Mouse (Mus musculus): ENCODE results near the gene Slc22a3. TPM values are rescaled to one million over a fixed set of nuclear protein-coding genes. Genes with fewer than 3 reads are reported as not detected.

The Slc22a3 gene
- polyA plus RNA-seq, 1 experiment from 2014 or later, result 0.59 TPM

- no peaks in the 10 kb centered on the region for H3K9me3 ChIP-seq
- H3K4me1 ChIP-seq, result peaks cover 11% of the 10 kb centered on the region
- peak overlapping the region; percentile 40 for H3K4me3 ChIP-seq
- H3K9ac ChIP-seq, result peak overlapping the region; percentile 49; the same call in 1 of the 2 replicates
- no peak overlapping the region for H3K27ac ChIP-seq
- peak overlapping the region; percentile 73 for H3K4me2 ChIP-seq
- peaks cover 74% of the 10 kb centered on the region for H3K27me3 ChIP-seq
- 1% methylated on average over 62 of the region's 65 CpGs for WGBS
- H3K36me3 ChIP-seq, result no peaks in the 10 kb centered on the region
- ATAC-seq (ENCODE audit: insufficient number of reproducible peaks, insufficient read depth, low FRiP score, low TSS enrichment, low read depth), result no peak; the same call in 1 of the 2 replicates
Observed at GRCm38 (mm10) chr17:12506903-12507563, 471 bp downstream of the Slc22a3 start.

- Histone ChIP-seq H3K9ac (no peak overlapping the region), H3K9me3 (0 out of 2 replicates have a peak, but pooled peaks cover 7% of the 10 kb centered on the region), H3K4me2 (no peak overlapping the region), H3K36me3 (no peaks in the 10 kb centered on the region), H3K27me3 (peaks cover 73% of the 10 kb centered on the region), H3K27ac (no peak overlapping the region), H3K4me1 (peaks cover 11% of the 10 kb centered on the region), H3K4me3 (no peak overlapping the region)
- ATAC-seq (ENCODE audit: insufficient number of reproducible peaks, insufficient read depth, low FRiP score, low TSS enrichment, low read depth), result no peak
- WGBS, result 73% methylated on average over 6 of the region's 6 CpGs
Observed at GRCm38 (mm10) chr17:12505708-12506107, 1.8 kb downstream of the Slc22a3 start.

DNA sequence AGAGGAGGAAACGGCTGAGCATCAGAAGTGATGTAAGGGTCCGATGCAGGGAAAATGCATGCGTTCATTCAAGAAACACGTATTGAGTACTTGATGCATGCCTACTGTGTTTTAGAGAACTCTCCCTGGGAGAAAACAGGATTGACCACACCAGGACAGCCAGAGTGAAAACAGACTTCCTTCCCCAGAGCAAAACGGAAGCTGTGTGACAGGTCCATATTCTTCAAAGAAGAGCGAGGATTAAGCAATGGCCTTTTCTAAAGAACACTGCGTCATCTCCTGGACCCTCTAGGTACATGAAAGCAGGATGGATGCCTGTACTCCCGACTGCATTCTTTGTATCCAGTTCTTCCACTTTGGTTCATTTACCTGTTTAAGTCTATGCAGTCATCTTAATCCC, 8.1 kb downstream of the Slc22a3 start:
- H3K9me3 ChIP-seq, result 0 out of 2 replicates have a peak, but pooled peaks cover 8% of the 10 kb centered on the region
- no peak overlapping the region for H3K27ac ChIP-seq
- ATAC-seq (ENCODE audit: insufficient number of reproducible peaks, insufficient read depth, low FRiP score, low TSS enrichment, low read depth), result no peak
- peaks cover 17% of the 10 kb centered on the region for H3K27me3 ChIP-seq
- no peak overlapping the region for H3K9ac ChIP-seq
- H3K4me1 ChIP-seq, result no peaks in the 10 kb centered on the region
- H3K36me3 ChIP-seq, result no peaks in the 10 kb centered on the region
- WGBS, result 83% methylated on average over 8 of the region's 8 CpGs
- H3K4me3 ChIP-seq, result no peak overlapping the region
- no peak overlapping the region for H3K4me2 ChIP-seq

DNA sequence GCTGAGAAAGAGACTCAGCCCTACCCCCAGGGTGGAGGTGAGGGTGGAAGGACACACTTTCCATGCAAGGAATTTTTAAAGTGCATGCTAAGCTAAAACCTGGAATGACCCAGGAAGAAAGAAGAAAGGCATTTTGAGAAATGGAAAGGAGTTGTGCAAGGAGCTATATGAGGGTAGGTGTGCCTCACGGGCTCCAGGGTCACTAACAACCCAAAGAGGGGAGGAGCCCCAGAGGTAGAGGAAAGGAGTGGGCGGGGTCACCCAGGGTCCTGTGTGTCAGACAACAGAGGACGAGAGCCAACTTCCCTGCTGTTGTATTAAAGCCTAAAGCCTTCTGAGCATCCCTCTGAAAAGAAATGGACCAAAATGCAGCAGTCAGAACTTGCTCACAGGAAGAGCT, 11.9 kb downstream of the Slc22a3 start:
- Histone ChIP-seq H3K27me3 (peaks cover 6% of the 10 kb centered on the region), H3K9ac (no peak overlapping the region), H3K36me3 (no peaks in the 10 kb centered on the region), H3K4me3 (no peak overlapping the region), H3K4me2 (no peak overlapping the region), H3K4me1 (no peaks in the 10 kb centered on the region), H3K9me3 (no peaks in the 10 kb centered on the region), H3K27ac (no peak overlapping the region)
- ATAC-seq (ENCODE audit: insufficient number of reproducible peaks, insufficient read depth, low FRiP score, low TSS enrichment, low read depth), result no peak
- 46% methylated on average over 3 of the region's 3 CpGs for WGBS

DNA sequence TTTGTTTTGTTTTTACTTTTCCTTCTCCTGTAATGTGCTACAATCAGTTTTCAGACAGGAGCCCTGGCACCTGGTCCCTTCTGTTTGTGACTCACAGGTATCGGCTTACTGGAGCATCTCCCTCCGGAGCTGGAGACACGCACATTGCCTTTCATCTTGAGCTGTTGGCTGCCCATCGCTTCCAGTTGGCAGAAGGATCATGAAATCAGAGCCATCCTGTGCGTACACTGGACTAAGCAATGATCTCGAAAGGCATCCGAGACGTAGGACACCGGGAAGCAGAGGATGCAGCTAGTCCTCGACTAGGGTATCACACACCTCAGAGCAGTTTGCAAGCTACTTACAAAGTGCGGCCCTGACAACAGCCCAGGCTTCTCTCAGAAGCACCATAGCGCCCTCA, 15.9 kb downstream of the Slc22a3 start:
- H3K36me3 ChIP-seq, result no peaks in the 10 kb centered on the region
- no peak overlapping the region for H3K9ac ChIP-seq
- H3K4me1 ChIP-seq, result no peaks in the 10 kb centered on the region
- H3K27me3 ChIP-seq, result peaks cover 9% of the 10 kb centered on the region
- H3K27ac ChIP-seq, result no peak overlapping the region
- no peak overlapping the region for H3K4me2 ChIP-seq
- no peak overlapping the region for H3K4me3 ChIP-seq
- H3K9me3 ChIP-seq, result no peaks in the 10 kb centered on the region
- no peak for ATAC-seq (ENCODE audit: insufficient number of reproducible peaks, insufficient read depth, low FRiP score, low TSS enrichment, low read depth)
- 70% methylated on average over 12 of the region's 12 CpGs for WGBS

DNA sequence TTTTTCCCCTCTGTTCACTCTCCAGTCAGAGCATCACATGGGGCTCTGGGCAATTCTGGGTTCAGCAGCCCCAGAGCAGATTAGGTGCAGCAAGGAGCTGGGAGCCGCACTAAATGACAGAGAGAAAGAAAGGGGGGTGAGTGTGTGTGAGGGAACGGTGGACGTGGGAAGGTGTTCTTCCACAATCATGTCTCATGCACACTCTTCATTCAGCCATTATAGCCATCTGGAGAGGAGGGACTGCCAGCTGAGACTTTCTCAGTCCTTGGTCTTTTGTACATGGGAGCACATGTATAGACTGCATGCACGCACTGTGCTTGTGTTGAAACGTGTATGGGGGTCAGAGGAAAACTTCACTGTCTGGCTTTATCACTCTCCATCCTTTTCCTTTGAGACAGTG, 17.6 kb downstream of the Slc22a3 start:
- no peak overlapping the region for H3K4me3 ChIP-seq
- WGBS, result 82% methylated on average over 5 of the region's 5 CpGs
- no peaks in the 10 kb centered on the region for H3K36me3 ChIP-seq
- no peak overlapping the region for H3K9ac ChIP-seq
- no peaks in the 10 kb centered on the region for H3K9me3 ChIP-seq
- H3K27ac ChIP-seq, result no peak overlapping the region
- no peaks in the 10 kb centered on the region for H3K4me1 ChIP-seq
- H3K27me3 ChIP-seq, result peaks cover 9% of the 10 kb centered on the region
- ATAC-seq (ENCODE audit: insufficient number of reproducible peaks, insufficient read depth, low FRiP score, low TSS enrichment, low read depth), result no peak
- no peak overlapping the region for H3K4me2 ChIP-seq

GRCm38 (mm10) chr17:12485657-12486056, 21.8 kb downstream of the Slc22a3 start:
- Histone ChIP-seq H3K4me2 (no peak overlapping the region), H3K9me3 (no peaks in the 10 kb centered on the region), H3K27me3 (peaks cover 6% of the 10 kb centered on the region; the same call in 1 of the 2 replicates), H3K4me3 (no peak overlapping the region), H3K9ac (no peak overlapping the region), H3K36me3 (no peaks in the 10 kb centered on the region), H3K4me1 (no peaks in the 10 kb centered on the region), H3K27ac (no peak overlapping the region)
- WGBS, result 91% methylated on average over 3 of the region's 3 CpGs
- no peak for ATAC-seq (ENCODE audit: insufficient number of reproducible peaks, insufficient read depth, low FRiP score, low TSS enrichment, low read depth)

- 30% methylated on average over 2 of the region's 2 CpGs for WGBS
- peaks cover 3% of the 10 kb centered on the region; the same call in 1 of the 2 replicates for H3K27me3 ChIP-seq
- H3K4me2 ChIP-seq, result no peak overlapping the region
Observed at GRCm38 (mm10) chr17:12479416-12479815, 28.1 kb downstream of the Slc22a3 start.

DNA sequence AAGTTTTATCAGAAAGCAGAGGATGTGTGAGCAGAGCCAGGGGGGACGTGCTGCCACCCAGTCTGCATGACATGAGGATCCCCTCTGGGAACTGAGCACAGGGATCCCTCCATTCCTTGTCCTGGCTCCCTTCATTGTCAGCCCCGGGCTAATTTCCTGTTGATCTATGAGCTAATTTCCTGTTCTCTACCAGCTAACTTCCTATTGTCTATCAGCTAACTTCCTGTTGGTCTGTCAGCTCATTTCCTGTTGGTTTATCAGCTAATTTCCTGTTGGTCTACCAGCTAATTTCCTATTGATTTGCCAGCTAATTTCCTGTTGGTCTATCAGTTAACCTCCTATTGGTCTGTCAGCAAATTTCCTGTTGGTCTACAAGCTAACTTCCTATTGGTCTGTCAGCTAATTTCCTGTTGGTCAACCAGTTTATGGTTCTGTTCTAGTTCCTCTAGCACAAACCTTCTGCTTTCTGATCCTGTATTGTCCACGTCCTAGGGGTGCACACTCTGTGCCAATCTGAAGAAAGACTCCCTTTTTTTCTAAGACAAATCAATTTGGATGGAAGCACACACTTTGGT, 32.9 kb downstream of the Slc22a3 start:
- Histone ChIP-seq H3K4me2 (no peak overlapping the region), H3K27ac (no peak overlapping the region), H3K4me3 (no peak overlapping the region), H3K9ac (no peak overlapping the region), H3K36me3 (no peaks in the 10 kb centered on the region), H3K4me1 (no peaks in the 10 kb centered on the region), H3K27me3 (no peaks in the 10 kb centered on the region), H3K9me3 (no peaks in the 10 kb centered on the region)
- ATAC-seq (ENCODE audit: insufficient number of reproducible peaks, insufficient read depth, low FRiP score, low TSS enrichment, low read depth), result no peak
- WGBS, result 75% methylated on average over 3 of the region's 3 CpGs

More at GRCm38 (mm10) chr17:12479416-12479815, 28.1 kb downstream of the Slc22a3 start:
- Histone ChIP-seq H3K27ac (no peak overlapping the region), H3K4me3 (no peak overlapping the region), H3K4me1 (no peaks in the 10 kb centered on the region), H3K9ac (no peak overlapping the region), H3K36me3 (no peaks in the 10 kb centered on the region), H3K9me3 (no peaks in the 10 kb centered on the region)
- ATAC-seq (ENCODE audit: insufficient number of reproducible peaks, insufficient read depth, low FRiP score, low TSS enrichment, low read depth), result no peak

- H3K27me3 ChIP-seq, result no peaks in the 10 kb centered on the region
- H3K4me1 ChIP-seq, result no peaks in the 10 kb centered on the region
- no peaks in the 10 kb centered on the region for H3K9me3 ChIP-seq
- ATAC-seq (ENCODE audit: insufficient number of reproducible peaks, insufficient read depth, low FRiP score, low TSS enrichment, low read depth), result no peak
- H3K27ac ChIP-seq, result no peak overlapping the region
- no peaks in the 10 kb centered on the region for H3K36me3 ChIP-seq
- no peak overlapping the region for H3K4me3 ChIP-seq
- H3K9ac ChIP-seq, result no peak overlapping the region
- no peak overlapping the region for H3K4me2 ChIP-seq
Observed at GRCm38 (mm10) chr17:12472547-12472946, 35.0 kb downstream of the Slc22a3 start.

DNA sequence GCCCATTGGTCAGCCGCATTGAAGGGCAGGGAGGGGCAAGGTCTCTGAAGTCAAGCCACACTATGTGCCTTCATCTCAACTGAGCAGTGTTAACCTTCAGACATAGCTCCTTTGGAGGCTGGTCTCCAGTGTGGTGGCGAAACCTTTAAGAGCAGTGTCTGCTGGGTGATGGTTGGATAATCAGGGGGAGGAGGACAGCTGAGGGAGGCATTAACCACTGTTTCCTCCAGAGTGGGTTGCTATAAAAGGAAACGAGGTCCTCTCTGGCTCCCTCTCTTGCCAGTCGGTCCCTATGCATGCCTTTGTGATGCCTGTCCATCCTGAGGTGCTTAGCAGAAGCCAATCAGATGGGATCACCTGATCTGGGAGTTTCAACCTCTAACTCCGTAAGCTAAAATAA, 38.8 kb downstream of the Slc22a3 start:
- Histone ChIP-seq H3K9ac (no peak overlapping the region), H3K4me3 (no peak overlapping the region), H3K27me3 (no peaks in the 10 kb centered on the region), H3K27ac (no peak overlapping the region), H3K36me3 (no peaks in the 10 kb centered on the region), H3K9me3 (no peaks in the 10 kb centered on the region), H3K4me2 (no peak overlapping the region), H3K4me1 (no peaks in the 10 kb centered on the region)
- WGBS, result 74% methylated on average over 5 of the region's 5 CpGs
- no peak for ATAC-seq (ENCODE audit: insufficient number of reproducible peaks, insufficient read depth, low FRiP score, low TSS enrichment, low read depth)

- H3K4me1 ChIP-seq, result no peaks in the 10 kb centered on the region
- H3K4me3 ChIP-seq, result no peak overlapping the region
- H3K9ac ChIP-seq, result no peak overlapping the region
- no peak for ATAC-seq (ENCODE audit: insufficient number of reproducible peaks, insufficient read depth, low FRiP score, low TSS enrichment, low read depth)
- no peaks in the 10 kb centered on the region for H3K36me3 ChIP-seq
- H3K4me2 ChIP-seq, result no peak overlapping the region
- 74% methylated on average over 3 of the region's 3 CpGs for WGBS
- no peak overlapping the region for H3K27ac ChIP-seq
- H3K27me3 ChIP-seq, result no peaks in the 10 kb centered on the region
- no peaks in the 10 kb centered on the region for H3K9me3 ChIP-seq
Observed at GRCm38 (mm10) chr17:12467642-12468041, 39.9 kb downstream of the Slc22a3 start.

Data from embryonic facial prominence, embryonic 13.5 days (tissue).